Mouse (Mus musculus) right cerebral cortex, adult 18-20 months (tissue): ENCODE measurements around the gene Selenon.

Experiments used
- DNase-seq: peaks from one replicate; pipeline ENCODE4 v3.0.0; 2022; ENCODE audit warnings: mixed read lengths

Gene Selenon

DNA sequence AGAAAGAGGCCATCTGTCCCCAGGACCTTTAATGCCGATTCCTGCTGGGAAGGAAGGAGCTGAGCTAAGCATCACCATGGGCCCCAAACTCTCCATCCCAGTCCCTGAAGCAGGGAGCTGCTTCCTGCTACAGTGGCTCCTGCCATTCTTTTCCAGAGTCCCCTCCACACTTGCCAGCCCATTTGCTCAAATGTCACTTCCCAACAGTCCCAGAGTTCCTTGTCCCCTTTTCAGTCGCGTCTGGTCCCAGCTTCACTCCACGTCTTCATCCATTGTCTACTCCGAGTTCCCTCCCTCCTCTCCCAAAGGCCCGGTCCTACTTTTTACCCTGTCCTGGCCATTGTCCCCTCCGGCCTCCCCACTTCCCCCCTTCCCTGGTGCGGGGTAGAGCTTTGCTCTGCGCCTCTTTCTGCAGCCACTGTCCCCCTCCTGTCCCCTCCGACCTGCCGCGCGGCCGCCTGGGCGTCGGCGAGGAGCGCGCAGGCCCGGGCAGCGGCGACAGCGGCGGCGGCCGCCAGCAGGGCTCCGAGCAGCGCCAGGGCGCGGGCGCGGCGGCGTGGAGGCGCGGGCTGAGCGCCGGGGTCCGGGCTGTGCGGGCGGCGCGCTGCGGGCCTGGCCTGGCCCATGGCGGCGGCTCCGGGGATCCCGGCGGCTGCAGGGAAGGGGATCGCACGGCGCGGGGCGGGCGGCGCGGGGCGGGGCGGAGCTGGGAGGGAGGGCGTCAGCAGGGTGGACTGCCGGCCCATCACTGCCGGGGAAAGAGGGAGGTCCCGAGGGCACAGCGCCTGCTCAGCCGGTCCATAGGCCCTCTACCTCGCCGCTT, at the start of gene Selenon:
Gene Selenon, minus strand, starts transcription at position 673 of the 823 bp plus-strand sequence.
- peak; percentile 54 for DNase-seq

DNA sequence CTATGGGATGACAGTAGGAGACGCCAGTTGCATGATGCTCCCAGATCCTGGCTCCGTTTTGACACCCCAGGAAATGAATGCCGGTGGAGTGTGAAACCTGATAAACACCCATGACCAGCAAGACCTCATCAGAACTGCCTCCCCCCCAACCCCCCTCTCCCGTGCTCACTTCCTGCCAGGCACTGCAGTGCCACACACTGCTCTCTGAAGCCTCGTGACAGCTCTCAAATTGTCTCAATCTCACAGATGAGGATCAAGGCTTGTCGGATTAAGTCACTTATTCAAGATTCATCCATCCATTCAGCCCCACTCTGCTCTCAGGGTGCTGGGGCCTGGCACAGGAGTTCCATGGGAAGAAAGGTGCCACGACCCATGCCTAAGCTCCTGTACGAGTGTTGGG, 49.4 kb upstream of the Selenon start:
- no peak for DNase-seq

DNA sequence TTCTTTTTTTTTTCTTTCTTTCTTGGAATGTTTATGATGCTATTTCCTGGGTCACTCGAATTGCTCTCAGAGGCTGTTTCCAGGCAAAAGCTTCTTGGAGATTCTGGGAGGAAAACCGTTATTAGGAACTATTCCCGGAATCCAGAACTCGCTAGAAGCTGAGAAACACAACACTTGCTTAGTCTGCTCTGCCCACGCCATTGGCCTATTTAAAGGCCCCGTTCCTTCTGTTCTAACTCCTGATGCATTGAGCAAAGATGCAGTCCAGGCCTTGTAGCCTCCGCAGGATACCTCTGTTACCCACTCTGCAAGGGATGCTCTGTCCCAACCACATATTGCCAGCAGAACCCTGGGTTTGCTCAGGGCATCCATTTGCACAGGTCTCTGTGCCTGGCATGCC, 48.8 kb upstream of the Selenon start:
- peak; percentile 64 for DNase-seq

DNA sequence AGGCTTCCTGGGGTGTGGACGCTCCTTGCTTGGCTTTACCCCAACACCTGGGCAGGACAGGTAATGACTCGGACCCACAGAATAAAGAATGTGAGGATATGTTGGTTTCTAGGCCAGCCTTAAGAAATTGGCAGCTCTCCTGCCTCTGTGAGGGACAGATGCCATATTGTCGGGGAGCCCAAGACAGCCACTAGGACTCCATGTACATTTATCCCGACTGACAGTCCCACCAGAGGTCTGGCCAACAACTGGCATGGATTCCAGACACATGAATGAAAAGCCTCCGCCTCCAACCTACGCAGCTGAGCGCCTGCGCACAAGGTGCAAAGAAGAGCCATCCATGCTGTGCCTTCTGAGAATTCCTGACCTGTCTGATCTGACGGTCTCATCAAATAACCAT, 48.1 kb upstream of the Selenon start:
- no peak for DNase-seq

DNA sequence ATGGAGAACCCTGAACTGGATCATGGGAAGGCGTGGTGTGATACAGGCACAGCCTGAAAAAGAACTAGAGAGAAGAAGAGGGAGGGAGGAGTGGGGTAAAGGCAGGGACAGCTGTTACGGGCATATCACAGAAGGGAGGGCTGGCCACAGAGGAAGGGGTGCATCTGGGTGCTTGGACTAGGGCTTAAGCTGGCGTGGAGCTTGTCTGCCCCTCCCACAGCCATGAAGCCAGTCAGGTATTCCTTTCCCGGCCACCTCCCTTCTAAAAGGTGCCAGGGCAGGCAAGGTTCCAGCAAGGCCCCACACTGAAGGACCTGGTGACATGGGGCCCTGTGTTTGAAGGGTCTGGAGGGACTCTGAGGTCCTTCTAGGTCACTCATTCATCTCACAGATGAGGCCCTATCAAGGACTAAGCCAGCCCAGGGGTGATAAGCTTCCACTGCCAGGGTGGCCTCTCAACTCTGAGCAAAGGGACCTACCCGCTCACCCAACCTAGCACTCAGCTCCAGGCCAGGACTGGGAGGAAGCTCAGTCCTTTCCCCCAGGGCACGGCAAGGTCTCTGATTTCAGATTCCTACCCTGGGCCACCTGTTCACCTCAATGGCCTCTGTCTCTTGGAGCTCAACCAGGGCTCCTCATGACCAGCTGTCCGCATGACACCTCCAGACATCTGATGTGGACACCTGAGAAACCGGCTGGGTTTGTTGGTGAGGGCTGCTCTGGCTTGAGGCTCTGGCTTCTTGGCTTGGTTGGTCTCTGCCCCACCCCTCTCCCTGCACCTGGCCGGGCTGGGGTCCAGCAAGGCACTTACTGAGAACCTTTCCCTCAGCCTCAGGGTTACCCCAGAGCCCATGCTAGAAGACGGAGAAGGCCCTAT, 45.1 kb upstream of the Selenon start:
- no peak for DNase-seq

DNA sequence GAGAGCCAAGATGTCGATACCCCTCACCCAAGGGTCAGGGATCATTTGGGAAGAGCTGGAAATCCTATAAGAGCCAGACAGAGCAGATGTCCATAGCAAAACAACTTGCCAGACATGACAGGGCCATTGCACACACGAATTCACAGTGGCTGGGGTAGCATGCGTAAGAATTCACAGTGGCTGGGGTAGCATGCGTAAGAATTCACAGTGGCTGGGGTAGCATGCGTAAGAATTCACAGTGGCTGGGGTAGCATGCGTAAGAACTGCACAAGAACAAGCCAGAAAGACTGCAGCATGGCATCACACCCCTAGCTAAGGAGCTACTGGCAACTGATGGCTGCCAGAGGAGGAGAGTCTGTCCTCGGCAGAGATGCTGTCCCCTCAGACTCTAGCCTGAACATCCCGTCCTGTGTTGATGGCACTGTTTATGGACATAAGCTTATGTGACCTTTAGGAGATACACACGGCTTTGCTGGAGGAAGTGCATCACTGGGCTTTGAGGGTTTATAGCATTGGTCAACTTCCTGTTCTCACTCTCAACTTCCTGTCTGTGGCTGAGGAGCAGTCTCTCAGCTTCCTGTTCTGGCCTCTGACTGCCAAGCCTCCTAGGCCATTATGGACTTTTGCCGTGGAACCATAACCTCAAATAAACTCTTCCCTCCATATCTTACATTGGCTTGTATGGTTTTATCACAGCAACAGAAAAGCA, 42.9 kb upstream of the Selenon start:
- DNase-seq: no peak

DNA sequence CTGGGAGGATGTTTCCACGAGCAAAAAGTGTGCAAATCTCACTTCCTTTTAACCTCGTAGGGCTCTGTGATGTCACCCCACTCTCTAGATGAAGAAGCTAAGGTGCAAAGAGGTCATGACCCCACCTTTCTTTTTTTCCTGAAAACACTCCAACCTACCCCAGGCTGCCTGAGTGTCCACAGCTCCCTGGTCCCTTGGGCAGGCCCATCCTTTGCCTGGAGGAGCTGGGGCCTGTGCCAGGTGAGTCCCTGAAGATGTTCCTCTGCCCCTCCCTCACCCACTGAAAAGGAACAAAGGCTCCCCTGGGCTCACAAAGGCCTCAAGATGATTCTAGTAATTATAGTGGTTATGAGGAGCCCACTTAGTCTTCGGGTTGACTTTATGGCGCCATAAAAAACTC, 40.5 kb upstream of the Selenon start:
- no peak for DNase-seq

DNA sequence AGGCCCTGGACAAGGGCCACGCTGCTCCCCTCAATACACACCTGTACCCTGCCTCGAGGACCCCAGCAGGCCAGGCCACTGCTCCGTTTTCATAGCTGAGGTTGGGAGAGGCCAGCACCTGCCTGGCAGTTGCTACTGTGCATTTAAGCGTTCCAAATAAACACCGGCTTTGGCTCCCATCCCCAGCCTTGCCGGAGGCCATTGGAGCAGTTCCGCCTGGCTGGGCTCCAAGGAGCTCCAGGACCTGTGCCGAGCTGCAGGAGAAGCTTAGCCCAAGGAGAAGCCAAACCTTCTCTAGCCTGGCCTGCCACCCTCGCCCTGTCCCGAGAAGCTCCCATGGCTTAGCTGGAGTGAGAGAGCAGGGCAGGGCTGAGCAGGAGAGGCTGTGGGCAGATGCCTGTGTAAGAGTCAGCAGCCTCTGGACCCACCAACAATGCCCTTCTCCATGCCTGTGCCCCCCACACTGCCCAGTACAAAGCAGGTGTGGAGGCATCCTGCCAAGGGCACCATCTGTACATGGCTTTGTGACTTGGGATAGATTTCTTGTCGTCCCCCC, 39.6 kb upstream of the Selenon start:
- DNase-seq: peak; percentile 58

DNA sequence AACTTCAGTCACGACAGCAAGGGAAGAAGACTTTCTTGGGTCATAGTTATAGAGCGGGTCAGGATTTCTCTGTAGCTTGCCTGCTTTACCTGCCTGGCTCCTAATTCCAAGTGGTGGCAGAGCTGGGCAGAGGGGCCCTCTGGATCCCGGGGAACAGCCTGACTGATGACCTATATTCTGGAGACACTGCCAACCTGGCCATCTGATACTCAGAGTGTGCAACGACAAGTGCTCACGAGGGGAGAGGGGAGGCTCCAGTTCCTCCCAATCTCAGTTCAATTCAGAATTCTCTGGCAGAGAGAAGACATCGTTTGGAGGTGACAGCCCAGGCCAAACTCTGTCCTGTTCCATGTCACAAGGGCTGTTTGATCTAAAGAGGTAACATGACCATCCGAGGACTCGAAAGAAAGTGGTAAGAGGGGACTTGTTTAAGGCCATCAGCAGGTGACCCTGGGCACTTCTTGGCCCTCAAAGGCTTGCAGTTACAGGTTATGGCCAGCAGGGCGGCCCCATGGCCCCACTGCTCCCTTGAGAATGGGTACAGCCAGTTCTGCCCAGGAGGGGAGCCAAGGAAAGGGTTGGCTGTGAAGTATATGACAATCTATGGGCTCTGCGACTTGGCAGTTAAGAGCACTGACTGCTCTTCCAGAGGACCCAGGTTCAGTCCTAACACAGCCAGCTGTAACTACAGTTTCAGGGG, 38.4 kb upstream of the Selenon start:
- DNase-seq: no peak

DNA sequence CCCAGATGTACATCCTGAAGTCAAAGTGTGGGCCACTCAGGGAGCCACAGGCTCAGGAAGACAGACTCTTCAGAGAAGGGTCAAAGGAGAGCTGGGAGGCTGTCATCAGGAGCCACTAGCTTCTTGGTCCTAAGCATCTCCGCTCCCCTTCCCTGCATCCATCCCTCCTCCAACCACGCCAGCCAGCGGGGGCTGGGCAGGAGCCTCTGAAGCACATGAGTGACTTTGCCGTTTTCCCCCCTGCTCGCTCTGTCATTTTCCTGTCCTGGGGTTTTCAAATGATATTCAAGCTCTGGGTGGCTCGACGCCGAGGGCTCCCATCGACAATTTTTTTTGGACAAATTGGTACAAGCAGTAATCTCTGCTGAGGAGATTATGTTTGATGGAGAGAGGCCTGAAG, 37.8 kb upstream of the Selenon start:
- no peak for DNase-seq

DNA sequence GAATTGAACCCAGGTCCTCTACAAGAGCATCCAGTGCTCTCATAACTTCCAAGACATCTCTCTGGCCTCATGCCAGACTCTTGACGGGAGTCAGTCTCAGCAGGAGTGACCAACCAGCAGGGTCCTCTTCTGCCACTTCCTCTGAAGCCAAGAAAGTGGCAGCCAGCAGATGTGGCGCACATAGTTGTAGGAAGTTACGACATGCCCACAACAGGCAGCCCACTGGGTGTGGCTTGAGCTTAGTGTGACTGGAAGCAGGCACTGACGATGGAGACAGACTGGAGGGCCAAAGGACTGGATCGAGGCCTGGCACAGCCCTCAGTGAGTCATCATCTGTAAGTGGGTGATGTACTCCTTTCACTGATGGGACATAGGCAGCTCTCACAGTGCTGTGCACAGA, 37.0 kb upstream of the Selenon start:
- DNase-seq: no peak

DNA sequence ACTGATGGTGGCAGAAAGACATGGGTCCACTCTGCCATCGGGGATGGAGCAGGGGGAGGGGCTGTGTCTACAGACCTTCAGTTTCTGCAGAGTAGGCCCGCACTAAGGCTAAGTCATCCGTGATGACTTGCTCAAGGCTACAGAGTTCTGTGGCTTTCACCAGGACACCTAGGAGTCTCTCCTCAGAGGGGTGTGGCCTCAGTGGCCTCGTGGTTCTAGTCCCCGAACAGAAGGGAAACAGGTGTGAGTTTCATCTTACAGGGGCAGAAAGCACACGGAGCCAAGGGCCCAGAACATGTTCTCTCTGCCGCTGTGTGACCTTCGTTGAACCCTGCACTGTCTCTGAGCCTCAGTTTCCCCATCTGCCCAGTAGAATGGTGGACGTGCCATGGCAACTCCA, 36.3 kb upstream of the Selenon start:
- DNase-seq: no peak

DNA sequence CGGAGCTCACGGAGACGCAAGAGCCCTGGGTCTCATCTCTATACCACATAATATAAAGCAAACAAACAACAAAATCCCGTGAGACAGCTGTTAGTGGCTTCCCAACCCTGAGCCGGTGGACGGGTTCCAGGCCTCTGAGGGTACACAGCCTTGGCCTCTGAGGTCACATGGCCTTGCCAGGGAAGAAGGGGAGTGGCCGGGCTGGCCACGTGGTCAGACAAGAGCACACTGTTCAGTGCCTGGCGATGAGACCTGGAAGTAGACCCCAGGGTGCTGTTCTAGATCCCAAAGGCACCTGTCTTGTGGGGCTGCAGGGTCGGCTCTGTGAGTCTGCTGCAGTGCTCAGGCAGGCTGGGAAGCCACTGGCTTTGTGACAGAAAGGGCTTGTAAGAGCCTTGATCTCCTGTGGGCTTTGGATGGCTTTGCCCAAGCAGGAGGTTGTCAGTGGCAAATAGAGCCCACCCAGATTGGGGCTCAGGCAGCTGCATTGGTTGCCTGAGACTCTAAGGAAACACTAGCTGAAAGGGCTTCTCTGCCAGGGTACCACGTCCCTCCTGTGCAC, 35.8 kb upstream of the Selenon start:
- no peak for DNase-seq

DNA sequence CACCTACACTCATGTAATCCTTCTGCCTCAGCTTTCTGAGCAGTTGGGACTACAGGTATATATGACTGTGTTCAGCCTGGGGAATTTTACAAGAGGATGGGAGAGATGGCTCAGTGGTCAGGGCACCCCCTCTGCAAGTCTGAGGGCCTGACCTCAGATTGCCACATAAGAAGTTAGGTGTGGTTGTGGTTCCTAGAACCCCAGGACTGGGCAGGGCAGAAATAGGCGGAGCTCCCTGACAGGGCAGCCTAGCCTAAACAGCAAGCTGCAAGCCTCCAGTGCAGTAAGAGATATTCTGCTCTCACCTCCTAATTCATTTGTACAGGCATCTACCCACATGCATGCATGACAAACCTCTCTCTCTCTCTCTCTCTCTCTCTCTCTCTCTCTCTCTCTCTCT, 34.7 kb upstream of the Selenon start:
- DNase-seq: no peak

DNA sequence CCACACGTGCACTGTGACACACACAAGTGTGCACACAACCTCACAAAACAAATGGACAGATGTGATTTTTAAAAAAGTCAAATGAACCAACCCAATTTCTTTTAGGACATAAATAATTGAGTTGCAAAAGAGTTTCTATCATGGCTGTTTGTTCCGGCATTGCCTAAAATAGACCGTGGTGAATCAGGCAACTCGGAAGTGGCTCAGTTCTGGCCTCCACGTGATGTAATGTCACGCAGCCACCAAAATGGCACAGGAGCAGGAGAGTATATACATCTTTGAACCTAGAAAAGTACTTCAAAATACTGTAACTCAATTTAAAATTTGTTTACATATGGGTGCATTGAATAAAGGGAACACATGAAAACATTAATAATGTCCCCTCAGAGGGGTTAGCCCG, 34.2 kb upstream of the Selenon start:
- DNase-seq: no peak

DNA sequence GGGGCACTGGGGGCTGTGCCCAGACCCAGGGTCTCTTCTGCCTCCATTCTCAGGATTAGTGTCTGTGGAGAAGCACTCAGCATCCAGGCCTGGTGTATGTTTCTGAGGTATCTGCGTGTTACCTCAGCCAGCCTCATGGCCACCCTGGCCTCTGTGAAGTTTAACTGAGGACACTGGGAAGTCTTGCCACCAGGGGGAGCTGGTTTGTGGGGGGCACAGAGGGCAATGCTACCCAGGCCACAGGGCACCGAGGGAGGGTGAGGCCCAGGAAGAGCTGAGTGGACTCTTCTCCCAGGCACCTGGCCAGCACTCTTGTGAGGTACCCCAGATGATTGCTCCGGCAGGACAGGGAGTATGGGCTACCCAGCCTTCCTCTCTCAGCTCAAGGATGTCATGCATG, 31.5 kb upstream of the Selenon start:
- no peak for DNase-seq

DNA sequence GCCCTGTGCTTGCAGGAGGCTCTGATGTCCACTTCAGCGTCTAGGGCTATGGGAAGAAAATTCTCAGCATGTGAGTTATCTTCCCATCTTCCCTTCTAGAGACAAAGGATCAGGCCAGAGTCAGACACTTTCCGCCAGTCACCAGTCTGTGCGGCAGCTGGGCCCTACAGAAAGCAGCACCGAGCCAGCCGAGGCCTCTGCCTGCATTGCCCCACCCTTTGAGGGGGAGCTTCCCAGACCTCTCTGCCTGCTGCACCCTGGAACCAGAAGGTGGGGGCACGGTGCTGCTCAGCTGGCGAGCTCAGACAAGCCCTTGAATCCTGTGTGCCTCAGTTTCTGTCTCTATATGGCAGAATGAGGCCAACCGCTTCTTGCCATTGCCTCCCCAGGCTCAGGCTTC, 29.4 kb upstream of the Selenon start:
- no peak for DNase-seq

DNA sequence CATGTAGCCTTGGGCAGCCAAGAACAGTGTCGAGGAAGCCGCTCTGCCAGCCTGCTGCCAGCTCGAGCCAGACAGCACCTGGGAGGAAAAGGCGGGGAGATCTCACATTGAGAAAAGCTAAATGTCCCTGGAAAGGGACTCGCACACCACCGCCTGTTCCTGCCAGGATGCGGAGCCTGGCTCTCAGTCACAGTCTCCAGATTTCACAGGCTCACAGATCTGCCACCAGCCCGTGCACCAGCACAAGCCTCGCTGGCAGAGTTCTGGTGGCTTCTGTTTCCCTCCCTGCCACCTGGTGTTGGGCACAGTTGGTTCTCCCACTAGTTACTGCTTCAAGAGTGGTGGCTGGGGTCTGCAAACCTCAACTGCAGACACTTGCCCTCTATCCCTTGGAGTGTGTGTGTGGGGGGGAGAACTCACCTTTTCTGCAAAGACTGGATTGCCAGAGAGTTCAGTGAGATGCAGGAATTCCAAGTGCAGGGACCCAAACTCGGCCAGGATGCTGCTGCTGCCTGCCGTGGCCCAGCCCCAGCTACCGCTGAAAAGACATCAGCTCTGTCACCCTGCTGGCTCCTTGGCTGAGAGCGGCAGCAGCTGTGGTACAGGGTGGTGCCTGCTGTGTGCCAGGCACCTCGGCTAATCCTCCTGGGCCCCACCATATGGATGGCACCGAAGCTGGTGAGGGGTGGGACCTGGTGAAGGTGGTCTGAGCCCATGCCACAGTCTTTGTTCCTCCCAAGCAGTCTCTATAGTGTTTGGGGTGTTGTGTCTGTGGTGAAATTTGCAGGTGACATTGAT, 28.6 kb upstream of the Selenon start:
- DNase-seq: peak; percentile 85

DNA sequence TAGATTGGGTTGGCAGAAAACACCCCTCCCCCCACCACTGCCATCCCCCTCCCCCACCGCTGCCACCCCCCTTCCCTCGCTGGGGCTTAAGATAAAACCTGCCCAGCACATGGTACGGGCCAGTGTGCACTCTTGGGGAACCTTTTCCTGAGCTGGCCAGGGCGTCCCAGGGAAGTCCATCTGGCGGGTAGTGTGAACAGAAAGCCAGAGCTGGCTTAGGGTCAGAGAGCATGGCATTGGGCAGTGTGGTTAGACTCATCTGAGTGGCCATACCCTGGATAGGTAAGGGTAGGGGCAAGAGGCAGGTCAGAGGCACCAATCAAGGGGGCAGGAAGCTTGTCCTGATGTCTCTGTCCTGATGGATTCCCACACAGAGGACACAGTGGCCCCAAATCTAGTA, 27.7 kb upstream of the Selenon start:
- no peak for DNase-seq

DNA sequence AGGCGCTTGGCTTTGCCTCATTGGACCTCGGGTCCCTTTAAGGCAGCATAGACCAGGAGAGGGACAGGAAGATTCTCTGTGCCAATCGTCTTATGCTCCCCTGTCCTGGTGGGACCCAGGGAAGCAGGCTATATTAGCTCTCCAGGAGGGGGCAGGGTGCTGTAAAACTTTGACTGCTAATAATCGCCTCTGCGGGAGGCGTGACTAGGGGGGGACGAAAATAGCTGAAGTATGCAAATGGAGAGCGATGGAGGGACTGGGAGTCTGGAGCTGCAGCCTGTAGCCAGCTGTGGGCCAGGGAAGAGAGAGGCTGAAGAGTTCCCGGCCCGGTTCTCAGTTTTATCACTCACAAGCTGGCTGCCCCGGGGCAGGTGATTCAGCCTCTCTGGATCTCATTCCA, 27.2 kb upstream of the Selenon start:
- no peak for DNase-seq

DNA sequence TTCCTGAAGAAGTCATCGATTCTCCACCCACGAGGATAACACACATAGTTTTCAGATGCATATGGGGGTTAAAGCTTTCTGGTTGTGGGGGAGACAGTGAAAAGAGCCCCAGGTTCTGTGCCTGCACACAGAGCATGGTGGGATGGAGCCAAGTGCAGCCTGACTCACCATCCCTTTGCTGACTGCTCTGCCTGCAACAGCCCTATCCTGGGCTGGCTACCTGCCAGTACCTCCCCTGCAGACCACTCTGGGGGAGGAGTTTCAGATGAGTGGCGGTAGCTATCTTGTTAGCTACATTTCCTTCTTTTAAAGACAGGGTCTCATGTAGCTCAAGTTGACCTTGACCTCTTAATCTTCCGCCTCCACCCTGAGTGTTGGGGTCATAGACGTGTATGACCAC, 26.4 kb upstream of the Selenon start:
- DNase-seq: peak; percentile 70
